Comparison of ENCODE assay signal across 8 mouse cellular contexts in the genomic region with DNA sequence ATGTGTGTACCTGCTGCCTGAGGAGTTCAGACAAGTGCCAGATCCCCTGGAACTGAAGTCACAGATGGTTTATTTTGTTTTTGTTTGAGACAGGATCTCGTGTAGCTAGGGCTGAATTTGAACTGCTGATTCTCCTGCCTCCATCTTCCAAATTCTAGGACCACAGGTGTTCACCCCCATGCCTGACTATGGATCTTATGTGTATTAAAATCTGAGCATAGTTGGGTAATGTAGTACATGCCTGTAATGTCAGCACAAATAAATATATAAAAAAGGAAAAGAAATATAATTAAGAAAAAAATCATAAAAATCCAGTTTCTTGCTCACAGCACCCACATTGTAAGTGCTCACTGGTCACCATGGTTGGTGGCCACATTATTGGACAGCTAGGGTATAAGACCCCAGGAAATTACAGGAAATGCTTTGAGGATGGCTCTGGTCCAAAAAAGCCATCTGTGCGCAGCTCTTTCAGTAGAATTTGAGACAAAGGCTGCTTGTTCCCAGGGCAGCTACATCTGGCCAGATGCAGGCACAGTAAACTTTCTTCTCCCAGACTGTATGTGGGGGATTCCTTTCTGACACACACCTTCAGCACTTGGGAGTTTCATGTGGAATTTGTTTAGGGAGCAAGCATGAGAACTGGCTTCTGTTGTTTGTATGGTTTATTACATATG. TPM values are rescaled to one million over a fixed set of nuclear protein-coding genes. Genes with fewer than 3 reads are reported as not detected.
DNase-seq lines count a peak whose midpoint lies in the region; ATAC-seq lines count a peak whose summit lies in the region.
"Had no signal": no experiment of that assay in that cellular context is flagged by ENCODE, and none has a peak within 500 bp of the region (broad histone marks: within the 10 kb centered on the region; RNA-seq: fewer than 3 reads in every experiment).

No protein-coding gene starts in this region.

- WGBS in limb, embryonic 11.5 days, result 46% methylated on average over 2 of the region's 2 CpGs

- peak; percentile 82 for ATAC-seq in limb, embryonic 11.5 days (ENCODE audit: insufficient number of reproducible peaks, low FRiP score, low TSS enrichment, low read depth)
- ATAC-seq: Patski had no signal

- H3K9me3 ChIP-seq in limb, embryonic 11.5 days (ENCODE audit: control insufficient read depth, low read length), result no peaks in the 10 kb centered on the region

- H3K27ac ChIP-seq in limb, embryonic 11.5 days (replicated peaks; ENCODE audit: low read depth, low read length), result peak overlapping the region; percentile 86

- H3K4me2 ChIP-seq in limb, embryonic 11.5 days (ENCODE audit: low read depth, severe bottlenecking), result no peak overlapping the region

- peaks cover 11% of the 10 kb centered on the region; the same call in 1 of the 2 replicates for H3K4me1 ChIP-seq in limb, embryonic 11.5 days (ENCODE audit: control insufficient read depth, insufficient read depth, low read length)

- peak; percentile 47 for DNase-seq in kidney, postnatal 14 days
- DNase-seq in kidney, postnatal 36 days, result no peak
- DNase-seq in embryo, embryonic 11.5 days (ENCODE audit: low read depth, low spot score), result peak; percentile 19
- peak; percentile 86 for DNase-seq in forelimb bud, embryonic 11.5 days (ENCODE audit: low read depth, low spot score)
- peak; percentile 67 for DNase-seq in limb, embryonic 11.5 days (ENCODE audit: low spot score)
- DNase-seq in frontal cortex, postnatal 10 days (ENCODE audit: low spot score in 2 of 2), result no peak
- no peak for DNase-seq in right cerebral cortex, postnatal 10 days (ENCODE audit: low spot score in 2 of 2)

- no peak overlapping the region for H3K4me3 ChIP-seq in limb, embryonic 11.5 days (ENCODE audit: low read depth, low read length)

- H3K9ac ChIP-seq in limb, embryonic 11.5 days (ENCODE audit: low read length), result no peak overlapping the region

- H3K27me3 ChIP-seq in limb, embryonic 11.5 days (ENCODE audit: control insufficient read depth, insufficient read depth, low read length), result no peaks in the 10 kb centered on the region
- H3K27me3 ChIP-seq: Patski had no signal

- no peaks in the 10 kb centered on the region for H3K36me3 ChIP-seq in limb, embryonic 11.5 days (ENCODE audit: control insufficient read depth, insufficient read depth, low read length)

RNA-seq across cellular contexts. Expression of a gene that starts 16.8 kb away (rescaled TPM):
- polyA plus RNA-seq in limb, embryonic 11.5 days (2014; fragmentation: Nextera tagmentation; extraction: Ambion mirVana), result not detected in 2 replicates
- polyA plus RNA-seq: Patski had no signal

RNA-seq across cellular contexts. Expression of a gene that starts 25.4 kb away (rescaled TPM):
- 376 and 418 TPM in 2 replicates for polyA plus RNA-seq in limb, embryonic 11.5 days (2014; fragmentation: Nextera tagmentation; extraction: Ambion mirVana)

RNA-seq across cellular contexts. Expression of a gene that starts 59.6 kb away (rescaled TPM):
- 9.9 and 10.1 TPM in 2 replicates for polyA plus RNA-seq in limb, embryonic 11.5 days (2014; fragmentation: Nextera tagmentation; extraction: Ambion mirVana)

Comparison
In these comparisons a context has a peak if more than half of its experiments do, and no peak if none do; other contexts are left out.
1. DNase-seq: peak in kidney, postnatal 14 days (single experiment), embryo, embryonic 11.5 days (single experiment), forelimb bud, embryonic 11.5 days (single experiment) and limb, embryonic 11.5 days (single experiment); none in kidney, postnatal 36 days (0 of 2), frontal cortex, postnatal 10 days (0 of 2) and right cerebral cortex, postnatal 10 days (0 of 2).